Mouse (Mus musculus) kidney, adult 18-20 months (tissue): ENCODE measurements around the gene Kat6b.

ENCODE experiments used
- DNase-seq: peaks from one replicate; pipeline ENCODE4 v3.0.0; 2021

The Kat6b gene

GRCm38 (mm10) chr14:21599446-21600173, 118.4 kb downstream of the Kat6b start:
- no peak for DNase-seq

- DNase-seq = no peak
Measured at GRCm38 (mm10) chr14:21600174-21600566, 118.9 kb downstream of the Kat6b start.

- no peak for DNase-seq
Measured at GRCm38 (mm10) chr14:21600628-21601027, 119.4 kb downstream of the Kat6b start.

- no peak for DNase-seq
Measured at GRCm38 (mm10) chr14:21602166-21602565, 120.9 kb downstream of the Kat6b start.

GRCm38 (mm10) chr14:21602937-21603336, 121.7 kb downstream of the Kat6b start:
- DNase-seq = no peak

GRCm38 (mm10) chr14:21607686-21608085, 126.5 kb downstream of the Kat6b start:
- DNase-seq = no peak

- no peak for DNase-seq
Measured at GRCm38 (mm10) chr14:21608886-21609285, 127.7 kb downstream of the Kat6b start.

- DNase-seq = no peak
Measured at GRCm38 (mm10) chr14:21610224-21610623, 129.0 kb downstream of the Kat6b start.

GRCm38 (mm10) chr14:21613031-21613430, 131.8 kb downstream of the Kat6b start:
- no peak for DNase-seq

- no peak for DNase-seq
Measured at GRCm38 (mm10) chr14:21614103-21614502, 132.9 kb downstream of the Kat6b start.

- no peak for DNase-seq
Measured at GRCm38 (mm10) chr14:21615853-21616252, 134.6 kb downstream of the Kat6b start.

- DNase-seq = no peak
Measured at GRCm38 (mm10) chr14:21617221-21617980, 136.2 kb downstream of the Kat6b start.

- no peak for DNase-seq
Measured at GRCm38 (mm10) chr14:21619951-21620350, 138.7 kb downstream of the Kat6b start.

GRCm38 (mm10) chr14:21625946-21626345, 144.7 kb downstream of the Kat6b start:
- DNase-seq = peak; percentile 38

GRCm38 (mm10) chr14:21631665-21632200, 150.5 kb downstream of the Kat6b start:
- DNase-seq = no peak

- DNase-seq = no peak
Measured at GRCm38 (mm10) chr14:21636548-21636947, 155.3 kb downstream of the Kat6b start.

GRCm38 (mm10) chr14:21640806-21641435, 159.7 kb downstream of the Kat6b start:
- no peak for DNase-seq

GRCm38 (mm10) chr14:21653813-21654212, 172.6 kb downstream of the Kat6b start:
- DNase-seq = no peak

- no peak for DNase-seq
Measured at GRCm38 (mm10) chr14:21659155-21659554, 177.9 kb downstream of the Kat6b start.

- DNase-seq = peak; percentile 57
Measured at GRCm38 (mm10) chr14:21659652-21660051, 178.4 kb downstream of the Kat6b start.

- peak; percentile 24 for DNase-seq
Measured at GRCm38 (mm10) chr14:21662465-21663142, 181.4 kb downstream of the Kat6b start.

GRCm38 (mm10) chr14:21669218-21669617, 188.0 kb downstream of the Kat6b start:
- no peak for DNase-seq
